Mouse (Mus musculus) small intestine, adult 2 months (tissue): Measurements from ENCODE around the gene F2.

Experiments used
- CTCF ChIP-seq: fragments of 200-500 bp; IDR thresholded peaks from 2 replicates; pipeline ENCODE4 v1.5.1; 2012; ENCODE audit warnings: low read depth, mild to moderate bottlenecking, control low read depth, inconsistent platforms, low read length, moderate library complexity, mixed read lengths; ENCODE audit not compliant: insufficient replicate concordance, insufficient read length; ENCODE audit errors: extremely low read depth
- POLR2A ChIP-seq: fragments of 200-500 bp; IDR thresholded peaks from 2 replicates; pipeline ENCODE4 v1.6.1; 2012; ENCODE audit warnings: low read depth, mild to moderate bottlenecking, control low read depth, inconsistent platforms, low read length, moderate library complexity

DNA sequence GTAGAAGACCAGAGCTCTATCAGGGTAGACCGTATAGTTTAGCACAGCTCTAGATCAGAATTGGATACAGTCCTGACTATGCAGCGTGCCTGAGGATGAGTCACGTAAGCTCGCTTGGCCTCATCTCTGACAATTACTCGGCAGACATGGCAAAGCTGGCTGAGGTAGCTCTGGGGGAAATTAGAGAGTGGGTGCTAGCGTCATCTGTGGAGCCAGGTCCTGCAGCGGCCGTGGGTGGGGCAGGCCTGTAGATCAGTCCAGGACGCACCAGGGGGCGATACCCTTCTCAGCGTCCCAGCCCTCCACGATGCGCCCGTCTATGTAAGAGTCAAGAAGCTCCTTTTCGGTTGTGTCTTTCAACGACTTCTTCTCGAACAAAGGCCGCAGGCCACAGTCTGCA, 6.5 kb downstream of the F2 start:
- TF ChIP-seq POLR2A (no peak), CTCF (no peak)
